Mouse (Mus musculus) neural tube, embryonic 14.5 days (tissue): ENCODE measurements around the gene Gm12216. TPM values are rescaled to one million over a fixed set of nuclear protein-coding genes. Genes with fewer than 3 reads are reported as not detected.
"Not testable (repeated sequence)": the region's sequence is repeated elsewhere in the genome, so short reads cannot be mapped to it uniquely, and the experiment has no call there.

Experiments used
- ATAC-seq: fragments of 200-750 bp; cut with Nextera tagmentation; 2 replicates; pipeline ENCODE4 v1.8.0; 2017; ENCODE audit warnings: low read depth, mild to moderate bottlenecking, moderate TSS enrichment, moderate library complexity
- H3K27ac ChIP-seq: fragments of 300-500 bp; sonication (generic); 2 replicates; pipeline ENCODE4 v1.5.1; 2014; ENCODE audit warnings: low read depth, mild to moderate bottlenecking, control low read depth, low read length, moderate library complexity, mixed read lengths
- H3K27me3 ChIP-seq: fragments of 300-500 bp; sonication (generic); 2 replicates; pipeline ENCODE4 v1.6.1; 2014; ENCODE audit warnings: low read length; ENCODE audit not compliant: control insufficient read depth, insufficient read depth
- H3K36me3 ChIP-seq: fragments of 300-500 bp; sonication (generic); 2 replicates; pipeline ENCODE4 v1.6.1; 2014; ENCODE audit warnings: low read length, mixed read lengths; ENCODE audit not compliant: control insufficient read depth, insufficient read depth
- H3K4me1 ChIP-seq: fragments of 300-500 bp; sonication (generic); 2 replicates; pipeline ENCODE4 v1.6.1; 2014; ENCODE audit warnings: low read length; ENCODE audit not compliant: control insufficient read depth, insufficient read depth
- H3K4me2 ChIP-seq: fragments of 300-500 bp; sonication (generic); 2 replicates; pipeline ENCODE4 v1.6.1; 2014; ENCODE audit warnings: mild to moderate bottlenecking, low read depth, low read length, control low read depth
- H3K4me3 ChIP-seq: fragments of 300-500 bp; sonication (generic); 2 replicates; pipeline ENCODE4 v1.5.1; 2014; ENCODE audit warnings: low read depth, low read length, control low read depth, mixed read lengths
- H3K9ac ChIP-seq: fragments of 300-500 bp; sonication (generic); replicated peaks from 2 replicates; pipeline ENCODE4 v1.6.1; 2014; ENCODE audit warnings: low read depth, mild to moderate bottlenecking, control low read depth, low read length, mixed read lengths
- H3K9me3 ChIP-seq: fragments of 300-500 bp; sonication (generic); 2 replicates; pipeline ENCODE4 v1.6.1; 2016; ENCODE audit warnings: low read length; ENCODE audit not compliant: control insufficient read depth
- WGBS: fragments of 180-500 bp; shearing (Covaris S2); extraction: QIAGEN DNeasy Blood & Tissue Kit; methylation state at CpG from one replicate; pipeline ENCODE4 v1.1.7; 2014; 5-methylcytosine and 5-hydroxymethylcytosine counted together
- polyA plus RNA-seq: library from polyadenylated mRNA; unstranded; fragments of >200 nt; fragmentation: Nextera tagmentation; extraction: Ambion mirVana; gene quantifications from 2 replicates; pipeline ENCODE4 v1.2.1, GENCODE M21; 2014

Gene Gm12216
- polyA plus RNA-seq, 1 experiment from 2014 or later, result 0.44 TPM

DNA sequence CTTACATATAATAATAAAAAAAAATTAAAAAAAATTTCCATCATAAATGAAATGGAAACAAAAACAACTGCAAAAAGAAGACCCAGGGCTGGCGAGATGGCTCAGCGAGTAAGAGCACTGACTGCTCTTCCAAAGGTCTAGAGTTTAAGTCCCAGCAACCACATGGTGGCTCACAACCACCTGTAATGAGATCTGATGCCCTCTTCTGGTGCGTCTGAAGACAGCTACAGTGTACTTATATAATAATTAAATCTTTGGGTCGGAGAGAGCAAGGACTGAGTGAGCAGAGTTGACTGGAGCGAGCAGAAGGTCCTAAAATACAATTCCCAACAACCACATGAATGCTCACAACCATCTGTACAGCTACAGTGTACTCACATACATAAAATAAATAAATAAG lies 19.0 kb upstream of the Gm12216 start:
- H3K4me1 ChIP-seq, ATAC-seq, H3K27me3 ChIP-seq, H3K27ac ChIP-seq, H3K4me2 ChIP-seq, H3K9ac ChIP-seq, H3K9me3 ChIP-seq, H3K36me3 ChIP-seq, H3K4me3 ChIP-seq: not testable (repeated sequence)
- 94% methylated on average over 5 of the region's 5 CpGs for WGBS

DNA sequence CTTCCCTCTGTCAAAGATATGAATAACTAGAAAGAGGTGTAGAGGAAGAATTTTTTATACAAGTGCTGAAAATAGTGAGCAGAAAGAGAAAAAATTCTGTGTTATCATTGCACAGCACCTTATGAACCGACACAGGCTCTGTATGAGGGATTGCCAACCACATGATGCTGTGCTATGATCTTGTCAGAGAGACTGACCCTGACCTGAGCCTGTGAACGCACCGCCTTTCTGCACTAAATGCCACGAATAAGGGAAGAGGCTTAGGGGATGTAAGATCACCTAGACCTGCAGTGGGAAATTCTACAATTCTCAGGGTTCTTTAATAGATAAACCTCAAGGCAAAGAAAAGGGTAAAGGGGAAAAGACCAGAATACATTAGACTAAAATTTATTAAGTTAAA lies 17.4 kb upstream of the Gm12216 start:
- no peaks in the 10 kb centered on the region for H3K27me3 ChIP-seq
- no peak for ATAC-seq
- no peaks in the 10 kb centered on the region for H3K9me3 ChIP-seq
- no peak overlapping the region for H3K4me2 ChIP-seq
- no peaks in the 10 kb centered on the region for H3K36me3 ChIP-seq
- WGBS, result 93% methylated on average over 4 of the region's 4 CpGs
- H3K4me1 ChIP-seq, result no peaks in the 10 kb centered on the region
- H3K9ac ChIP-seq, result no peak overlapping the region
- no peak overlapping the region for H3K4me3 ChIP-seq
- no peak overlapping the region for H3K27ac ChIP-seq

GRCm38 (mm10) chr11:53874706-53875105 lies 15.7 kb upstream of the Gm12216 start:
- Histone ChIP-seq H3K27me3 (no peaks in the 10 kb centered on the region), H3K4me3 (no peak overlapping the region), H3K9me3 (no peaks in the 10 kb centered on the region), H3K27ac (no peak overlapping the region), H3K9ac (no peak overlapping the region), H3K4me1 (no peaks in the 10 kb centered on the region), H3K36me3 (no peaks in the 10 kb centered on the region), H3K4me2 (no peak overlapping the region)
- ATAC-seq, result no peak
- WGBS, result 78% methylated on average over 4 of the region's 4 CpGs

GRCm38 (mm10) chr11:53873909-53874704 lies 15.1 kb upstream of the Gm12216 start:
- not testable (repeated sequence) for H3K27ac ChIP-seq, H3K4me2 ChIP-seq, H3K4me3 ChIP-seq, H3K36me3 ChIP-seq, ATAC-seq, H3K27me3 ChIP-seq, H3K4me1 ChIP-seq, H3K9ac ChIP-seq, H3K9me3 ChIP-seq
- WGBS, result 60% methylated on average over 5 of the region's 5 CpGs

- H3K9ac ChIP-seq, result no peak overlapping the region
- WGBS, result 97% methylated on average over 2 of the region's 2 CpGs
- H3K27ac ChIP-seq, result no peak overlapping the region
- H3K4me3 ChIP-seq, result no peak overlapping the region
- no peak overlapping the region for H3K4me2 ChIP-seq
- no peaks in the 10 kb centered on the region for H3K36me3 ChIP-seq
- no peaks in the 10 kb centered on the region for H3K4me1 ChIP-seq
- no peaks in the 10 kb centered on the region for H3K27me3 ChIP-seq
- H3K9me3 ChIP-seq, result no peaks in the 10 kb centered on the region
- no peak for ATAC-seq
Measured at GRCm38 (mm10) chr11:53871786-53872507, 12.9 kb upstream of the Gm12216 start.

GRCm38 (mm10) chr11:53869172-53869571 lies 10.1 kb upstream of the Gm12216 start:
- Histone ChIP-seq H3K4me2 (no peak overlapping the region), H3K4me1 (no peaks in the 10 kb centered on the region), H3K27ac (no peak overlapping the region), H3K9ac (no peak overlapping the region), H3K9me3 (no peaks in the 10 kb centered on the region), H3K27me3 (no peaks in the 10 kb centered on the region), H3K4me3 (no peak overlapping the region), H3K36me3 (no peaks in the 10 kb centered on the region)
- WGBS, result 92% methylated on average over 5 of the region's 5 CpGs
- no peak for ATAC-seq

GRCm38 (mm10) chr11:53868323-53868722 lies 9.3 kb upstream of the Gm12216 start:
- H3K36me3 ChIP-seq, H3K27ac ChIP-seq, H3K27me3 ChIP-seq, H3K9me3 ChIP-seq, H3K4me1 ChIP-seq, ATAC-seq, H3K4me2 ChIP-seq, H3K9ac ChIP-seq, H3K4me3 ChIP-seq: not testable (repeated sequence)
- WGBS, result 34% methylated on average over 5 of the region's 5 CpGs

- H3K9me3 ChIP-seq, ATAC-seq, H3K27ac ChIP-seq, H3K27me3 ChIP-seq, H3K4me2 ChIP-seq, H3K4me3 ChIP-seq, H3K9ac ChIP-seq, H3K4me1 ChIP-seq, H3K36me3 ChIP-seq: not testable (repeated sequence)
- WGBS, result 72% methylated on average over 1 of the region's 4 CpGs
Measured at GRCm38 (mm10) chr11:53864724-53865310, 5.8 kb upstream of the Gm12216 start.

DNA sequence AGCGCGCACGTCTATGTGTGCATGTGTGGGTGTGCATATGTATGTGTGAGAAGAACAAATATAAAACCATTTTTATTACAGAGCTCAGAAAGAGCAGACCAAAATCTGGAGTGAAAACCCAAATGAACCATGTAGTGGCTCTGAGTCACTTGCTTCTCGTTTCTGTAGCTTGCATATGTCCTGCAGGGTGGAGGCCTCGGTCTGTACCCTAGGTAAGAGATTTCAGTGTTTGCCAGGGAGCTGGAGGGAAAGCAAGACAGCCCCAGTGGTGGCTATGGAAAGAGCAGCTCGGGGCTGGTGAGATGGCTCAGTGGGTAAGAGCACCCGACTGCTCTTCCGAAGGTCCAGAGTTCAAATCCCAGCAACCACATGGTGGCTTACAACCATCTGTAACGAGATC lies 1.9 kb upstream of the Gm12216 start:
- H3K36me3 ChIP-seq, H3K4me2 ChIP-seq, H3K9me3 ChIP-seq, H3K4me1 ChIP-seq, H3K27ac ChIP-seq, ATAC-seq, H3K27me3 ChIP-seq, H3K4me3 ChIP-seq, H3K9ac ChIP-seq: not testable (repeated sequence)
- whole genome bisulfite sequencing, result 77% methylated on average over 8 of the region's 9 CpGs
